Mouse (Mus musculus) small intestine, adult 2 months (tissue): Measurements from ENCODE around the gene Dph1. TPM values are rescaled to one million over a fixed set of nuclear protein-coding genes. Genes with fewer than 3 reads are reported as not detected.

Experiments used
- H3K27ac ChIP-seq: fragments of 200-500 bp; 2 replicates; pipeline ENCODE4 v1.5.1; 2012; ENCODE audit warnings: low read depth, low read length, control low read depth, inconsistent platforms; ENCODE audit not compliant: insufficient read depth
- H3K27me3 ChIP-seq: fragments of 200-500 bp; 2 replicates; pipeline ENCODE4 v1.6.1; 2012; ENCODE audit warnings: mild to moderate bottlenecking, moderate library complexity, low read length, inconsistent platforms; ENCODE audit not compliant: control insufficient read depth, insufficient read depth
- H3K36me3 ChIP-seq: fragments of 200-500 bp; 2 replicates; pipeline ENCODE4 v1.6.1; 2012; ENCODE audit warnings: mild to moderate bottlenecking, low read length, control low read depth, inconsistent platforms; ENCODE audit not compliant: control insufficient read depth, insufficient read depth
- H3K4me1 ChIP-seq: fragments of 200-500 bp; 2 replicates; pipeline ENCODE4 v1.6.1; 2012; ENCODE audit warnings: low read length, inconsistent platforms, mixed read lengths; ENCODE audit not compliant: control insufficient read depth, insufficient read depth, insufficient read length
- H3K4me3 ChIP-seq: fragments of 200-500 bp; 2 replicates; pipeline ENCODE4 v1.5.1; 2012; ENCODE audit warnings: low read depth, mild to moderate bottlenecking, control low read depth, inconsistent platforms, low read length, moderate library complexity
- CTCF ChIP-seq: fragments of 200-500 bp; IDR thresholded peaks from 2 replicates; pipeline ENCODE4 v1.5.1; 2012; ENCODE audit warnings: low read depth, mild to moderate bottlenecking, control low read depth, inconsistent platforms, low read length, moderate library complexity, mixed read lengths; ENCODE audit not compliant: insufficient replicate concordance, insufficient read length; ENCODE audit errors: extremely low read depth
- POLR2A ChIP-seq: fragments of 200-500 bp; IDR thresholded peaks from 2 replicates; pipeline ENCODE4 v1.6.1; 2012; ENCODE audit warnings: low read depth, mild to moderate bottlenecking, control low read depth, inconsistent platforms, low read length, moderate library complexity
- WGBS: fragments of 180-500 bp; shearing (Covaris S2); methylation state at CpG from one replicate; pipeline ENCODE4 v1.1.7; 2018; 5-methylcytosine and 5-hydroxymethylcytosine counted together
- polyA plus RNA-seq: library from polyadenylated mRNA; depleted of rRNA; stranded (reverse); fragments of >200 nt; gene quantifications from 2 replicates; pipeline ENCODE4 v1.2.3, GENCODE M21; 2012; rRNA removed

Dph1 gene
- polyA plus RNA-seq, 1 experiment, result 13.7 TPM

GRCm38 (mm10) chr11:75131300-75131699 is 59.7 kb downstream of the Dph1 start:
- no peak for TF ChIP-seq CTCF
- no peak for TF ChIP-seq POLR2A

GRCm38 (mm10) chr11:75129481-75129880 is 61.6 kb downstream of the Dph1 start:
- Histone ChIP-seq H3K27ac (no peak overlapping the region), H3K36me3 (no peaks in the 10 kb centered on the region), H3K4me1 (no peaks in the 10 kb centered on the region), H3K27me3 (no peaks in the 10 kb centered on the region), H3K4me3 (no peak overlapping the region)
- TF ChIP-seq POLR2A, result no peak
- no peak for TF ChIP-seq CTCF
- WGBS, result 97% methylated on average over 6 of the region's 6 CpGs

More at GRCm38 (mm10) chr11:75131300-75131699, 59.7 kb downstream of the Dph1 start:
- Histone ChIP-seq H3K4me3 (no peak overlapping the region), H3K27me3 (no peaks in the 10 kb centered on the region), H3K27ac (no peak overlapping the region), H3K4me1 (no peaks in the 10 kb centered on the region), H3K36me3 (no peaks in the 10 kb centered on the region)
- 81% methylated on average over 4 of the region's 4 CpGs for WGBS

Other genes starting within 250 kb of the Dph1 start
- 22.9 and 29.6 TPM in 2 replicates for gene Hic1, start 21.7 kb downstream of the Dph1 start, polyA plus RNA-seq
- 12.8 and 14.2 TPM in 2 replicates for gene Ovca2, start 12.4 kb downstream of the Dph1 start, polyA plus RNA-seq
- gene Rtn4rl1, start 2.5 kb upstream of the Dph1 start, polyA plus RNA-seq, result 8.6 and 11.8 TPM in 2 replicates
- gene Rpa1, start 157.1 kb upstream of the Dph1 start, polyA plus RNA-seq, result 5.6 and 8.7 TPM in 2 replicates
- 1.2 and 1.4 TPM in 2 replicates for gene Smyd4, start 157.2 kb upstream of the Dph1 start, polyA plus RNA-seq
- gene Serpinf1, start 231.5 kb upstream of the Dph1 start, polyA plus RNA-seq, result 5.8 and 13.7 TPM in 2 replicates
- gene Serpinf2, start 248.3 kb upstream of the Dph1 start, polyA plus RNA-seq, result 2.0 and 4.3 TPM in 2 replicates